Mouse (Mus musculus): ENCODE measurements around the gene Olfr633.

- TF ChIP-seq CTCF (IDR thresholded peaks at IDR 0.05; ENCODE audit: extremely low read depth, insufficient read depth, low read length) (no peak), POLR2A (IDR thresholded peaks at IDR 0.05; ENCODE audit: extremely low read depth, insufficient read depth, low read length) (no peak)
These were observed 31.2 kb upstream of the Olfr633 start for GRCm38 (mm10) chr7:103912969-103913511.
